Mouse (Mus musculus): ENCODE results near the gene Pdc. TPM values are rescaled to one million over a fixed set of nuclear protein-coding genes. Genes with fewer than 3 reads are reported as not detected.
A peak's percentile ranks its signal among the peaks of the same experiment; 100 is the strongest.
"Not testable (repeated sequence)": the region's sequence is repeated elsewhere in the genome, so short reads cannot be mapped to it uniquely, and the experiment has no call there.

Pdc gene
- not detected in 2 replicates for polyA plus RNA-seq (2012; rRNA removed)

DNA sequence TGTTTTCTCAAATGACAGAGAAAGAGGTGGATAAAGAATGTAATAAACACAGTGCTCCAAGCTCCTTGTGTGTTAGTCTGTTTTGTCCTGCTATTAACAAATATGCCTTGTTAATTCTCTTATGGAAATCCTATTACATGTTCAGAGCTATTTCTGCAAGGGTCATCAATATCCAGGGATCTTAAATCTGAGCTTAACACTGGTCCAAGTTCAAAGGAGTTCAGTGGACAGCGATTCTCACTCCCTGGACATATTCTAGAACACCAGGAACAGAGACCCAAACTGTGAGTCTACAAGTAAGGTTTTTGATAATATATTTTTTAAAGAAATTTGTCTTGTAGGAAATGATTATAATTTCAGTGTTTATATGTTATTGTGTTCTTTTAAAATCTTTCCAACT is at the start of gene Pdc:
Gene Pdc, plus strand, starts transcription at position 213 of the 400 bp plus-strand sequence.
- H3K4me1 ChIP-seq (ENCODE audit: control insufficient read depth, insufficient read depth, low read length) = no peaks in the 10 kb centered on the region
- no peaks in the 10 kb centered on the region for H3K27me3 ChIP-seq (replicated peaks; ENCODE audit: control insufficient read depth, insufficient read depth, low read length)
- no peak for DNase-seq
- no peak within 1 kb of the TSS for H3K27ac ChIP-seq (ENCODE audit: insufficient read depth, low read depth, low read length)
- H3K4me3 ChIP-seq (ENCODE audit: insufficient read depth, low read depth, low read length) = no peak within 1 kb of the TSS
- 75% methylated on average over 1 of the region's 1 CpGs for WGBS
- no peaks in the 10 kb centered on the region for H3K36me3 ChIP-seq (ENCODE audit: control insufficient read depth, insufficient read depth, low read length)
- TF ChIP-seq POLR2A (IDR thresholded peaks at IDR 0.05; ENCODE audit: low read depth, low read length) (no peak), CTCF (conservative IDR thresholded peaks at IDR 0.05; ENCODE audit: insufficient read depth, insufficient read length, low read depth, low read length) (no peak)

- not testable (repeated sequence) for H3K4me3 ChIP-seq (ENCODE audit: insufficient read depth, low read depth, low read length); H3K27ac ChIP-seq (ENCODE audit: insufficient read depth, low read depth, low read length); H3K4me1 ChIP-seq (ENCODE audit: control insufficient read depth, insufficient read depth, low read length); DNase-seq; H3K36me3 ChIP-seq (ENCODE audit: control insufficient read depth, insufficient read depth, low read length); H3K27me3 ChIP-seq (replicated peaks; ENCODE audit: control insufficient read depth, insufficient read depth, low read length)
- WGBS = 84% methylated on average over 3 of the region's 3 CpGs
Observed at GRCm38 (mm10) chr1:150294051-150294450, 25.2 kb upstream of the Pdc start.

DNA sequence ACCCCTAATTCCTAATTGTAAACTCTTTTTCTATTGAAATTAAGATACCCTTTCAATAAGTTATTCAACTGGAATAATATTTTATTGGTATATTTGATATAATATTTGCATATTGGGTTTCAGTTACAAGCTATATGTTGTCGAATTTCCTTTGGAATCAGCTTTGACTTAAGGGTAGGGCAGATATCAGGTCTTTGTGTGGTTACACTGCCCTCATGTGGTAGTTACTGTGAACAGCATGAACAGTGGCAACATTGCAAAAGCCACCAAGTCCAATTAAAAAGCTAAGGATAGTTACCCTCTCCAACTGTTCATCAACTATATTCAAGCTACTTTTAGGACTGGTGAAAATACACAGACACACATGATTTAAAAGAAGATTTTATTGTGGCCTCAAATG is 11.6 kb upstream of the Pdc start:
- WGBS = 32% methylated on average over 1 of the region's 1 CpGs
- H3K4me1 ChIP-seq (ENCODE audit: control insufficient read depth, insufficient read depth, low read length) = no peaks in the 10 kb centered on the region
- no peaks in the 10 kb centered on the region for H3K27me3 ChIP-seq (replicated peaks; ENCODE audit: control insufficient read depth, insufficient read depth, low read length)
- H3K27ac ChIP-seq (ENCODE audit: insufficient read depth, low read depth, low read length) = no peak overlapping the region
- no peak overlapping the region for H3K4me3 ChIP-seq (ENCODE audit: insufficient read depth, low read depth, low read length)
- peak; percentile 3 for DNase-seq
- TF ChIP-seq POLR2A (IDR thresholded peaks at IDR 0.05; ENCODE audit: low read depth, low read length) = no peak
- H3K36me3 ChIP-seq (ENCODE audit: control insufficient read depth, insufficient read depth, low read length) = no peaks in the 10 kb centered on the region

- H3K27me3 ChIP-seq (replicated peaks; ENCODE audit: control insufficient read depth, insufficient read depth, low read length) = no peaks in the 10 kb centered on the region
- no peak overlapping the region for H3K4me3 ChIP-seq (ENCODE audit: insufficient read depth, low read depth, low read length)
- no peaks in the 10 kb centered on the region for H3K4me1 ChIP-seq (ENCODE audit: control insufficient read depth, insufficient read depth, low read length)
- no peaks in the 10 kb centered on the region for H3K36me3 ChIP-seq (ENCODE audit: control insufficient read depth, insufficient read depth, low read length)
- 58% methylated on average over 2 of the region's 2 CpGs for WGBS
- no peak overlapping the region for H3K27ac ChIP-seq (ENCODE audit: insufficient read depth, low read depth, low read length)
- TF ChIP-seq CTCF (conservative IDR thresholded peaks at IDR 0.05; ENCODE audit: insufficient read depth, insufficient read length, low read depth, low read length) = no peak
- no peak for TF ChIP-seq POLR2A (IDR thresholded peaks at IDR 0.05; ENCODE audit: low read depth, low read length)
- DNase-seq = no peak
Observed at GRCm38 (mm10) chr1:150335111-150335510, 15.9 kb downstream of the Pdc start.

DNA sequence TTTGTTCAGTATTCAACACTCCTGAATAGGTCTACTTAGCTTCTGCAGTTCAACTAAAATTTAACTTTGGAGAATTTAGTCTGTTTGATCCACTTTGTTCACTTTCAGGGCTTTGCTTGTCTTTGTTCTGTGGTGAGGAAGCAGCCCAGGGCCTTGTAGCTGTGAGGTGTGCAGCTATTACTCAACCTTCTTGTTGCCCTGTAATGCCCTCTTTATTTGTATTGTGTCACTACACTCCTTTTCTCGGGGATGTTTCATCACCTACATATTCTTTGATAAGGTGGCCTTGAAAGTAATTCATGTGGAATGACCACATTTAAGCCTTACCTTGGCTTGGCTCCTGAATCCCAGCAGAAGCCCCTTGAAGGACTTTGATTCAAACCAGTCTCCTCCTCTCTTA is 41.6 kb downstream of the Pdc start:
- TF ChIP-seq POLR2A (IDR thresholded peaks at IDR 0.05; ENCODE audit: low read depth, low read length) (no peak), CTCF (conservative IDR thresholded peaks at IDR 0.05; ENCODE audit: insufficient read depth, insufficient read length, low read depth, low read length) (no peak)
- H3K4me3 ChIP-seq (ENCODE audit: insufficient read depth, low read depth, low read length) = no peak overlapping the region
- peaks cover 10% of the 10 kb centered on the region for H3K36me3 ChIP-seq (ENCODE audit: control insufficient read depth, insufficient read depth, low read length)
- no peaks in the 10 kb centered on the region for H3K27me3 ChIP-seq (replicated peaks; ENCODE audit: control insufficient read depth, insufficient read depth, low read length)
- no peak for DNase-seq
- 85% methylated on average over 1 of the region's 1 CpGs for WGBS
- H3K27ac ChIP-seq (ENCODE audit: insufficient read depth, low read depth, low read length) = no peak overlapping the region
- no peaks in the 10 kb centered on the region for H3K4me1 ChIP-seq (ENCODE audit: control insufficient read depth, insufficient read depth, low read length)

- H3K4me1 ChIP-seq (ENCODE audit: control insufficient read depth, insufficient read depth, low read length) = no peaks in the 10 kb centered on the region
- no peak for DNase-seq
- WGBS = 84% methylated on average over 3 of the region's 3 CpGs
- H3K36me3 ChIP-seq (ENCODE audit: control insufficient read depth, insufficient read depth, low read length) = 0 out of 2 replicates have a peak, but pooled peaks cover 2% of the 10 kb centered on the region
- no peak overlapping the region for H3K27ac ChIP-seq (ENCODE audit: insufficient read depth, low read depth, low read length)
- TF ChIP-seq CTCF (conservative IDR thresholded peaks at IDR 0.05; ENCODE audit: insufficient read depth, insufficient read length, low read depth, low read length) (no peak), POLR2A (IDR thresholded peaks at IDR 0.05; ENCODE audit: low read depth, low read length) (no peak)
- no peaks in the 10 kb centered on the region for H3K27me3 ChIP-seq (replicated peaks; ENCODE audit: control insufficient read depth, insufficient read depth, low read length)
- H3K4me3 ChIP-seq (ENCODE audit: insufficient read depth, low read depth, low read length) = no peak overlapping the region
Observed at GRCm38 (mm10) chr1:150372895-150373294, 53.7 kb downstream of the Pdc start.

DNA sequence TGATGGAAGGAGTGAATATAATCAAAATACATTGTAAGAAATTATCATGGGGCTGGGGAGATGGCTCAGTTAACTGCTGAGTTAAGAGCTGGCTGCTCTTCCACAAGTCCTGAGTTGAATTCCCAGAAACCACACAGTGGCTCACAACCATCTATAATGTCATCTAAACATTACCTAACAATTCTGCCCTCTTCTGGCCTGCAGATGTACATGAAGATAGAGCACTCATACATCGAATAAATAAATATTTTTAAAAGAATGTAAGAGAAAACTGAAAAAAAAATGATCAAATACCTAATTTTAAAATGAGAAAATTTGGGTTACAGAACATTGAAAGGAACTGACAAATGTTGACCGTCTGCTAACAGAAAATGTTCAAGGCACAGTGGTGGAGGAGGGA is 55.0 kb downstream of the Pdc start:
- Histone ChIP-seq H3K27ac (ENCODE audit: insufficient read depth, low read depth, low read length) (no peak overlapping the region), H3K27me3 (replicated peaks; ENCODE audit: control insufficient read depth, insufficient read depth, low read length) (no peaks in the 10 kb centered on the region), H3K4me3 (ENCODE audit: insufficient read depth, low read depth, low read length) (no peak overlapping the region), H3K36me3 (ENCODE audit: control insufficient read depth, insufficient read depth, low read length) (0 out of 2 replicates have a peak, but pooled peaks cover 2% of the 10 kb centered on the region), H3K4me1 (ENCODE audit: control insufficient read depth, insufficient read depth, low read length) (no peaks in the 10 kb centered on the region)
- 92% methylated on average over 2 of the region's 2 CpGs for WGBS
- no peak for TF ChIP-seq POLR2A (IDR thresholded peaks at IDR 0.05; ENCODE audit: low read depth, low read length)
- TF ChIP-seq CTCF (conservative IDR thresholded peaks at IDR 0.05; ENCODE audit: insufficient read depth, insufficient read length, low read depth, low read length) = no peak
- DNase-seq = no peak

Other genes with a start within 250 kb of the Pdc start
- 0.29 and 0.33 TPM in 2 replicates for gene Ptgs2, start 219.4 kb upstream of the Pdc start, polyA plus RNA-seq (2012; rRNA removed)
- gene Tpr, start 73.4 kb downstream of the Pdc start, polyA plus RNA-seq (2012; rRNA removed) = 44.6 and 50.3 TPM in 2 replicates
- 7.7 and 11.2 TPM in 2 replicates for gene Odr4, start 73.7 kb downstream of the Pdc start, polyA plus RNA-seq (2012; rRNA removed)
- gene Prg4, start 146.7 kb downstream of the Pdc start, polyA plus RNA-seq (2012; rRNA removed) = 0.11 and 0.44 TPM in 2 replicates

Measured in kidney, adult 2 months (tissue).